Mouse (Mus musculus) thymus, postnatal 0 days (tissue): ENCODE data around the gene Zfp414. TPM values are rescaled to one million over a fixed set of nuclear protein-coding genes. Genes with fewer than 3 reads are reported as not detected.

Source experiments
- DNase-seq: peaks from one replicate; pipeline ENCODE4 v3.0.0-alpha.2; 2015; ENCODE audit warnings: low spot score
- polyA plus RNA-seq: library from polyadenylated mRNA; unstranded; fragments of >200 nt; fragmentation: Nextera tagmentation; extraction: Ambion mirVana; gene quantifications from 2 replicates; pipeline ENCODE4 v1.2.1, GENCODE M21; 2015

The Zfp414 gene
- polyA plus RNA-seq, 1 experiment from 2014 or later = 40.3 TPM

GRCm38 (mm10) chr17:33645073-33645472, 16.2 kb downstream of the Zfp414 start:
- no peak for DNase-seq

DNA sequence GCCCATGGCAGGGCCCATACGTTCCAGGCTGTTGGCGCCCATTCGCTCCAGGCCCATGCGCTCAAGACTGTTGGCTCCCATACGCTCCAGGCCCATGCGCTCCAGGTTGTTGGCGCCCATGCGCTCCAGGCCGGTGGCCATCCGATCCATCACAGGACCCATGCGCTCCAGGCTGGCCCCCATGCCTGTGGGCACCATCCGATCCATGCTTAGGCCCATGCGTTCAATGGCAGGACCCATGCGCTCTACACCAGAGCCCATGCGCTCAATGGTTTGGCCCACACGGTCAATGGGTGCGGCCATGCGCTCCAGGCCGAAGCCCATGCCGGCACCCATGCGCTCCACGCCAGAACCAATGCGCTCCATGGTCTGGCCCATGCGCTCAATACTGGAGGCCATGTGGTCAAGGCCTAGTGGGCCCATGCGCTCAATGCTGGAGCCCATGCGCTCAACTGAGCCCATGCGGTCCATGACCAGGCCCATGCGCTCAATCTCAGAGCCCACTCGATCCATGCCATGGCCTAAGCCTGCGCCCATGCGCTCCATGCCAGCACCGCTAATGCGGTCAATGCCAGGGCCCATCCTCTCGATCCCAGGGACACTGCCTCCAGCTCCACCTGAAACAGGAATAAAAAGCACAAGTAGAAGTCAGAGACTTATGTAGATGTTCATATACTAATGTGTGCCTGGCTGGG, 21.0 kb downstream of the Zfp414 start:
- DNase-seq = no peak

GRCm38 (mm10) chr17:33666813-33667212, 37.9 kb downstream of the Zfp414 start:
- DNase-seq = no peak

GRCm38 (mm10) chr17:33669681-33670080, 40.8 kb downstream of the Zfp414 start:
- no peak for DNase-seq

DNA sequence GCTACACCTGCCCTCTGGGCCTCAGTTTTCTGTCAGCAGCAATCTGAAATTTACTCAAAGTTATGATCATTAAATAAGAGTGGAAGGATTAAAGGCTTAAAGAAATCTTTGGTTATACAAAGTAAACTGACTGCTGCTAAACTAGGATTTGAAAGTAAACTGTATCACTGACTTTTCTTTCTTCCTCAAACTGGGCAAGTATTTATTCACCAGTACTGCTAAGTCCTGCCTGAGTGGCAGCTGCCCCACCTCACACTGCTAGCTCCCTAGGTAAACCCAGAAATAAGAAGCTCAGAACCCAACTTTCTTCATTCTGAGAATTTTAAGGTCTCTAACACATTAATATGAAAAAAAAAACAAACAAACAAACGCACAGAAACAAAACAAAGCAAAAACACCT, 44.9 kb downstream of the Zfp414 start:
- no peak for DNase-seq

DNA sequence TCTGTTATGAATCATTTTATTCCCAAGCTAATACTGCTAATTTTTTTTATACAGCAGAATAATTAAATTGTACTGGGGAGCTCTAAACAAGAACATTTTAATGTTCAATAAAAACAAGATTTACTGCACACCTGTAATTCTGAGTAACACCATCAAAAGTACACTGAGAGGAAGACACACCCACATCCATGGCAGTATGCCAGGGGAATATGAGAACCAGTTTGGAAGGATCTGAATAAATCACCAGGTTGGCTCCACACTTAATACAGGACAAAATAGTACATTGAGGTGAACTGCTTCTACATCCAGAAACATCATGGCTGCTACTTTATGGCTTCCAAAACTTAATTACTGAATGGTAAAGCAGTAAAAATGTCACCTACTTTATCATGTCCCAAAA, 46.6 kb downstream of the Zfp414 start:
- DNase-seq = no peak

- DNase-seq = no peak
Measured at GRCm38 (mm10) chr17:33676086-33676485, 47.2 kb downstream of the Zfp414 start.

- DNase-seq = no peak
Measured at GRCm38 (mm10) chr17:33678771-33679170, 49.9 kb downstream of the Zfp414 start.

Other genes starting within 250 kb of the Zfp414 start
- 17.9 and 22.5 TPM in 2 replicates for gene Zfp101, start 234.4 kb upstream of the Zfp414 start, polyA plus RNA-seq
- not detected in 2 replicates for gene Actl9, start 196.2 kb upstream of the Zfp414 start, polyA plus RNA-seq
- 19.6 and 21.0 TPM in 2 replicates for gene Adamts10, start 104.9 kb upstream of the Zfp414 start, polyA plus RNA-seq
- 10.9 and 12.7 TPM in 2 replicates for gene Myo1f, start 73.4 kb upstream of the Zfp414 start, polyA plus RNA-seq
- 0.48 and 0.60 TPM in 2 replicates for gene Pram1, start 9.0 kb downstream of the Zfp414 start, polyA plus RNA-seq
- 317 and 345 TPM in 2 replicates for gene Hnrnpm, start 57.8 kb downstream of the Zfp414 start, polyA plus RNA-seq
- gene March2, start 89.6 kb downstream of the Zfp414 start, polyA plus RNA-seq = 83.3 and 90.7 TPM in 2 replicates
- gene Rab11b, start 131.4 kb downstream of the Zfp414 start, polyA plus RNA-seq = 214 and 227 TPM in 2 replicates
- 28.7 and 36.7 TPM in 2 replicates for gene Angptl4, start 152.7 kb downstream of the Zfp414 start, polyA plus RNA-seq
- gene Kank3, start 181.4 kb downstream of the Zfp414 start, polyA plus RNA-seq = 19.1 and 22.0 TPM in 2 replicates
- 1,516 and 1,544 TPM in 2 replicates for gene Rps28, start 195.5 kb downstream of the Zfp414 start, polyA plus RNA-seq
- gene Ndufa7, start 195.5 kb downstream of the Zfp414 start, polyA plus RNA-seq = 464 TPM in 2 replicates
- gene Cd320, start 214.0 kb downstream of the Zfp414 start, polyA plus RNA-seq = 35.1 and 35.2 TPM in 2 replicates
- not detected in 2 replicates for gene Gm7029, start 244.7 kb downstream of the Zfp414 start, polyA plus RNA-seq